Comparison of ENCODE assay signal across 14 mouse cellular contexts in genomic region chr11:96323154-96323553, GRCm38 (mm10). TPM values are rescaled to one million over a fixed set of nuclear protein-coding genes. Genes with fewer than 3 reads are reported as not detected.
A peak's percentile ranks its signal among the peaks of the same experiment; 100 is the strongest.
DNase-seq lines count a peak whose midpoint lies in the region; ATAC-seq and TF ChIP-seq lines count a peak whose summit lies in the region.
"Had no signal": no experiment of that assay in that cellular context is flagged by ENCODE, and none has a peak within 500 bp of the region (broad histone marks: within the 10 kb centered on the region; RNA-seq: fewer than 3 reads in every experiment).

Gene Hoxb3 (plus strand): TSS chr11:96323326.

- ATAC-seq in Patski = no peak
- no peak for ATAC-seq in intestine, embryonic 14.5 days (replicated peaks; ENCODE audit: low FRiP score, low TSS enrichment, low read depth)
- no peak for ATAC-seq in forebrain, embryonic 16.5 days

- H3K4me2 ChIP-seq in intestine, embryonic 14.5 days (ENCODE audit: low read length) = peak within 1 kb of the TSS; percentile 89
- H3K4me2 ChIP-seq in forebrain, embryonic 16.5 days (ENCODE audit: low read length) = no peak within 1 kb of the TSS

- peak within 1 kb of the TSS; percentile 69 for H3K27ac ChIP-seq in kidney, adult 2 months (ENCODE audit: insufficient read depth, low read depth, low read length)
- peak within 1 kb of the TSS; percentile 55 for H3K27ac ChIP-seq in brown adipose tissue, adult 24 weeks (replicated peaks; ENCODE audit: low read depth, low read length)
- H3K27ac ChIP-seq in intestine, embryonic 14.5 days (ENCODE audit: low read depth) = peak within 1 kb of the TSS; percentile 99
- no peak within 1 kb of the TSS for H3K27ac ChIP-seq in forebrain, embryonic 16.5 days (ENCODE audit: low read length)
- H3K27ac ChIP-seq: gastrocnemius, adult 2 months had no signal

- DNase-seq in kidney, adult 2 months = no peak
- no peak for DNase-seq in kidney, adult 18-20 months
- no peak for DNase-seq in Patski (ENCODE audit: low read depth, low spot score)
- DNase-seq in intestine, embryonic 14.5 days (ENCODE audit: low spot score) = peak; percentile 63
- DNase-seq in layer of hippocampus, postnatal 14 days (ENCODE audit: low spot score in 2 of 2) = no peak
- no peak for DNase-seq in left cerebral cortex, postnatal 25 days (ENCODE audit: low spot score in 2 of 2)
- DNase-seq: B cell, adult 2 months; cerebellum, postnatal 25 days; gastrocnemius, adult 2 months; spleen, adult 18-20 months had no signal

- in situ Hi-C loops in Patski (cut with MboI; ENCODE audit: low pct_unique_long_range_greater_than_20kb) = no loop called here

- no peak within 1 kb of the TSS for H3K4me3 ChIP-seq in kidney, adult 2 months (ENCODE audit: insufficient read depth, low read depth, low read length)
- H3K4me3 ChIP-seq in brown adipose tissue, adult 24 weeks (ENCODE audit: insufficient read depth, low read depth, low read length) = no peak within 1 kb of the TSS
- H3K4me3 ChIP-seq in intestine, embryonic 14.5 days (ENCODE audit: low read depth, low read length) = peak within 1 kb of the TSS; percentile 69
- H3K4me3 ChIP-seq in forebrain, embryonic 16.5 days (replicated peaks; ENCODE audit: low read length) = no peak within 1 kb of the TSS
- H3K4me3 ChIP-seq: erythroblast, embryonic 14.5 days; gastrocnemius, adult 2 months had no signal

- no peaks in the 10 kb centered on the region for H3K27me3 ChIP-seq in kidney, adult 2 months (replicated peaks; ENCODE audit: control insufficient read depth, insufficient read depth, low read length)
- no peaks in the 10 kb centered on the region for H3K27me3 ChIP-seq in Patski
- no peaks in the 10 kb centered on the region for H3K27me3 ChIP-seq in intestine, embryonic 14.5 days (replicated peaks; ENCODE audit: control insufficient read depth, insufficient read depth, low read length)
- H3K27me3 ChIP-seq in forebrain, embryonic 16.5 days (replicated peaks; ENCODE audit: control insufficient read depth, insufficient read depth, low read length) = peaks cover 98% of the 10 kb centered on the region

- H3K9ac ChIP-seq in intestine, embryonic 14.5 days (ENCODE audit: low read length) = peak within 1 kb of the TSS; percentile 96
- H3K9ac ChIP-seq in forebrain, embryonic 16.5 days (replicated peaks; ENCODE audit: low read depth, low read length) = no peak within 1 kb of the TSS

- no peaks in the 10 kb centered on the region for H3K9me3 ChIP-seq in intestine, embryonic 14.5 days (ENCODE audit: control insufficient read depth, low read length)
- H3K9me3 ChIP-seq in forebrain, embryonic 16.5 days (ENCODE audit: control insufficient read depth, low read length) = no peaks in the 10 kb centered on the region

- POLR2A ChIA-PET in Patski (lab: Charles Lee) = interaction anchor here (0.7 to 8.5 kb wide), 7 partner anchors 16 to 43 kb away, joined by 3 to 92 read pairs (median 9); partner anchors contain the start of gene Hoxb5

- TF ChIP-seq POLR2A in kidney, adult 2 months (IDR thresholded peaks at IDR 0.05; ENCODE audit: low read depth, low read length) = no peak

- intact Hi-C loops in left cerebral cortex, postnatal 25 days (cut with DNase I) = loop anchor here (10.0 kb wide), 1 partner anchor 148 kb away; no protein-coding TSS in a partner anchor

- H3K4me1 ChIP-seq in kidney, adult 2 months (ENCODE audit: control insufficient read depth, insufficient read depth, low read length) = 0 out of 2 replicates have a peak, but pooled peaks cover 7% of the 10 kb centered on the region
- H3K4me1 ChIP-seq in brown adipose tissue, adult 24 weeks (ENCODE audit: control insufficient read depth, insufficient read depth, insufficient read length, low read length) = peaks cover 6% of the 10 kb centered on the region; the same call in 1 of the 2 replicates
- peaks cover 24% of the 10 kb centered on the region for H3K4me1 ChIP-seq in intestine, embryonic 14.5 days (replicated peaks; ENCODE audit: control insufficient read depth, insufficient read depth, low read length)
- H3K4me1 ChIP-seq in forebrain, embryonic 16.5 days (replicated peaks; ENCODE audit: control insufficient read depth, insufficient read depth, low read length) = no peaks in the 10 kb centered on the region

- TF ChIP-seq CTCF in kidney, adult 2 months (conservative IDR thresholded peaks at IDR 0.05; ENCODE audit: insufficient read depth, insufficient read length, low read depth, low read length) = no peak
- no peak for TF ChIP-seq CTCF in Patski (IDR thresholded peaks at IDR 0.05)

- CTCF ChIA-PET in Patski (lab: Charles Lee) = interaction anchor here (0.7 to 2.6 kb wide), 7 partner anchors 10 to 298 kb away, joined by 3 to 7 read pairs (median 4); no protein-coding TSS in a partner anchor

- WGBS in kidney, adult 2 months = 69% methylated on average over 10 of the region's 10 CpGs
- 21% methylated on average over 10 of the region's 10 CpGs for WGBS in intestine, embryonic 14.5 days
- 2% methylated on average over 10 of the region's 10 CpGs for WGBS in forebrain, embryonic 16.5 days

- peaks cover 1% of the 10 kb centered on the region; the same call in 1 of the 2 replicates for H3K36me3 ChIP-seq in kidney, adult 2 months (ENCODE audit: control insufficient read depth, insufficient read depth, low read length)
- H3K36me3 ChIP-seq in intestine, embryonic 14.5 days (ENCODE audit: control insufficient read depth, insufficient read depth, low read length) = peaks cover 16% of the 10 kb centered on the region; the same call in 1 of the 2 replicates
- no peaks in the 10 kb centered on the region for H3K36me3 ChIP-seq in forebrain, embryonic 16.5 days (ENCODE audit: control insufficient read depth, insufficient read depth)

RNA-seq across cellular contexts. Expression of gene Hoxb3, which starts in this region (rescaled TPM):
- 10.1 and 14.1 TPM in 2 replicates for polyA plus RNA-seq in kidney, adult 2 months (2012; rRNA removed)
- polyA plus RNA-seq in Patski (2021) = 53.8 TPM
- polyA plus RNA-seq in brown adipose tissue, adult 24 weeks (2012; ENCODE audit: insufficient read depth, insufficient read length, missing spikeins) = 1.7 and 2.0 TPM in 2 replicates
- polyA plus RNA-seq in intestine, embryonic 14.5 days (2014; fragmentation: Nextera tagmentation; extraction: Ambion mirVana) = 3.7 and 4.9 TPM in 2 replicates
- not detected for total RNA-seq in layer of hippocampus, postnatal 14 days (2021)
- total RNA-seq in left cerebral cortex, postnatal 25 days (2021) = not detected
- polyA plus RNA-seq in forebrain, embryonic 16.5 days (2015; fragmentation: Nextera tagmentation; extraction: Ambion mirVana) = not detected in 2 replicates
- total RNA-seq: layer of hippocampus, postnatal 25 days had no signal
- polyA plus RNA-seq: erythroblast, embryonic 14.5 days had no signal
